Mouse (Mus musculus) c-Kit-positive CD71-negative TER-119-negative erythroid progenitor cells, embryonic 14.5 days (primary cell): Measurements from ENCODE around the gene 6330403K07Rik.

Experiments used
- DNase-seq: peaks from one replicate; pipeline ENCODE4 v3.0.0-alpha.2; 2013; ENCODE audit warnings: low read depth

Gene 6330403K07Rik

DNA sequence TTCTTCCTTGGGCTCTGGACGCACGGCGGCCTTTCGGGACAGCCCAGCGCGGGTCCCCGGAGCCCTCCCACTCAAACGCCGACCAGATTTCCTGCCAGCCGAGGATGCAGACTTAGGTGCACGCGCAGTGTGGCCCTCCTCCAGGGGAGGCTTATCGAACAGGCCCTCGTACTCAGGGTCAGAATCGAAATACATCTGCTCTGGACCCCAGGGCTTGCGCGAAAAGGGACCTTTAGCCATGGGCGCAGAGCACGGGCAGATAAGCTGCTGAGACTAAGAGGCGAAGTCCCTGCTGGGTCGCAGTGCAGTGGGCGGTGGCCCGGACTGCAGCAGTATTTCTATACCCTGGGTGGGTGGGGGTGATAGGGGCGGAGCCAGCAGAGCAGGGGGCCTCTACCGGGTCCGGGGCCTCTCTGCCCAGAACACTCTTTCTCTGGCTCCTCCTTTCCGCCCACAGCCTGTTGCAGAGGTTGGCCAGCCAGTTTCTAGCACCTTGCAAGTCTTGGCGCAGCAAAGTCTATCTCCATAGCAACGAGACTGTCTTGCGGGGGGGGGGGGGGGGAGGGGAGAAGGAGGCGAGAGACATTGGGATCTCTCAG, at the start of gene 6330403K07Rik:
6330403K07Rik (minus strand) TSS at position 351 of the 599 bp plus-strand sequence.
- DNase-seq = no peak

DNA sequence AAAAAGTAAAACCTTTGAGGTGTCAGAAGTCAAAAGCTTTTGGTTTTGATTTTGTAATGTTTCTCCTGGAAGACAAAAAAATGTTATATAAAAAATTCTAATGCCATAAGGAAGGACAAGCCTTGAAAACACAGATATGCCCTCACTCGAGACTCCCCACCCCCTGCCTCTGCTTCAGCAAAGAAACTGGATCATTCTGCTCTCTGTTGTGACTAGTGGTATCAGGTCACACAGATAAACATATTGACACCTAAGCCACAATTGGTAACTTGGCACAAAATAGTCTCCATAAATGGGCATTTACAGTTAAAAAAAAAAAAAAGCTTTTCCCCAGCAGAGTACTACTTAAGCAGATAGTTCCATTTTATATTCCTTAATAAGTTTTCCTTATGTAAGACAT, 43.0 kb upstream of the 6330403K07Rik start:
- no peak for DNase-seq

DNA sequence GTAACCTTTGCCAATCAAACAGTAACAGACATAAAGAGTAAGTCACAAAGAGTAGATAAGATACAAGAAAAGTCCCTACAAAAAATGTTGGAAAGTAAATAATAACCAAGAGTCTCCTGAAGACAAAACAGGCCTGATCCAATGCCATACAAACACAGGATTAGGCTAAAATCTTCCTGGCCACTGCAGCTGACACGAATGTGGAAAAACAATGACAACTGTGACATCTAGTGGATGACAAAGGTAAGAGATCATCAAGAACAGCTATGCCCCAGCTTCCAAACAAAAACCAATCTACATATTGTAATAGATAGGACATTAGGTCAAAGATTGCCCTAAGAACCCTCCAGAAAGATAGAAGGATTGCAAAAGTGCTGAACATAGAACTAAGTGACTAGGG, 19.2 kb upstream of the 6330403K07Rik start:
- no peak for DNase-seq

DNA sequence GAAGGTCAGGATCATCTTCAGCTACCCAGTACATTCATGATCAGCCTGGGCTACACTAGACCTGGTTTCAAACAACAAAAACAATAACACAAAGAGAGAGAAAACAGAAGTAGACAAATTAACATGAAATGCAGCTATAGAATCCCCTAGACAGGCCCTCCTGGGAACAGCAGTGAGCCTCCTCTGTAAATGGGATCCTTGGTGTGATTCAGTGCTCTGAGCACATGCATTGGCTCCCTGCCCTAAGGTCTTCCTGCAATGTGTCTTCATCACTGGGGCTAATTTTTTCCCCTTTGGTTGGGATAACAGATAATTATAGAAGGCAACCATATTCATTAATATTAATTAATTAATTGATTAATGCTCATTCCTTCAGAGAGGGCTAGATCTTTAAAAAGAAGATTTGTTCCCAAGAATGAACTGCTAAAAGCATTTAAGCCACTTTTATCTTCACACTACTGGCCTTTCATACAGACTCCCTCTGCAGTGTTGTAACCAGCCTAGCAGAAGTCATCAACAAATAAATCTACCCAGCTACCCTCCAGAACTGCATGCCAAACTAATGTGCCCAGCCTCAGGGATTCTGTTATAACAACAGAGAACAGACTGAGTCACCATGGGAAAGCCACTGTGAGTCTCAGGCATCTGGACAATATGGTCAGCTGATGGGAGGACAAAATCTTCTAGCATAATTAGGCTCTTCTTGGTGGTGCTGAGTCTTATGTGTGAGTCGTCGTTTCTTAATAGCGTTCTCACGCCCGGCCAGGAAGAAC, 6.4 kb upstream of the 6330403K07Rik start:
- DNase-seq = no peak

DNA sequence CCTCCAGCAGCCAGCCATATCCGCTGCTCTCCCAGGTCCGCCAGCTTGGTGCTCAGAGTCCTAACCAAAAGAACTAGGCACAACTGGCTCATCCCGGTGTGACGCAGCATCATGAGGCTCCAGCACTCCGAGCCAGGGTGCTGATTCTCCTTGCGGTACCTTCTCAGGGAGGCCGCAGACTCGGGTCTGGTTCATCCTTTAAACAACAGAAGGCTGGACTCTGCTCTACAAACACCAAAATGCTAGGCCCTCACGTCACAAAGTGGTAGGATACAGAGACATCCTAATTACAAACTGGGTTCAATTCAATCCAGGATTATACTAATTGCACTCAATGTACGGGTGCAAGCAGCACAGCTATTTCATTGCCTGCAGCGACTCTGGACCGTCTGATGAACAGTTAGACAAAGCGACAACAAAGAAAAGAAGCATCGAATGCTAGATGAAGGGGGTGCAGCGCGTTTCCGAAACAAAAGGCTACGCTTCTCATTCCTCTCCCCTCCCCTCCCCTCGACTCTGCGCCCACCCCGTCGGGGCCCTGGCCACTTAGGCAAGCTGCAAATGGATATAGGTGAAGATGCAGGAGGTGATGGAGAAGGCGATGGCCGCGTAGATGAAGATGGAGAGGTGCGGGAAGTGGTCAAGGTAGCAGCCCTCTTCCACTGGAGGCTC, 686 bp downstream of the 6330403K07Rik start:
- DNase-seq = no peak

DNA sequence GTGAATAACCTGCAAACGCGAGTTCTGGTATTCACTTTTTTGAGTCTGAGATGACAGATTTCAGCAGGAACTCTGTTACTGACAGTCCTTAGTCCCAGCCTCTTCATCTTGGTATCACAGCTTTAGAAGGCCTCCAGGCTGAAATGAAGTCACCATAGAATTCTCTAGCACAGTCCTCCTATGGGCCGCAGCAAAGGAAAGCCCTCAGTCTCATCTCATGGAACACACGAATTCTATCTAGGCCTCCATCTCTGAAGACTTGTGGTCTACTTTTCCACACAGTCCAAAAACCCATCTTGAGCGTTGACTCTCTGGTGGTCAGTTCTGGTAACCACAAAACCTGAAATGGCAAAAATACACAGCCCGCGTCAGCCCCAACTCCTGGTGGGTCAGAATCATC, 1.2 kb downstream of the 6330403K07Rik start:
- no peak for DNase-seq

DNA sequence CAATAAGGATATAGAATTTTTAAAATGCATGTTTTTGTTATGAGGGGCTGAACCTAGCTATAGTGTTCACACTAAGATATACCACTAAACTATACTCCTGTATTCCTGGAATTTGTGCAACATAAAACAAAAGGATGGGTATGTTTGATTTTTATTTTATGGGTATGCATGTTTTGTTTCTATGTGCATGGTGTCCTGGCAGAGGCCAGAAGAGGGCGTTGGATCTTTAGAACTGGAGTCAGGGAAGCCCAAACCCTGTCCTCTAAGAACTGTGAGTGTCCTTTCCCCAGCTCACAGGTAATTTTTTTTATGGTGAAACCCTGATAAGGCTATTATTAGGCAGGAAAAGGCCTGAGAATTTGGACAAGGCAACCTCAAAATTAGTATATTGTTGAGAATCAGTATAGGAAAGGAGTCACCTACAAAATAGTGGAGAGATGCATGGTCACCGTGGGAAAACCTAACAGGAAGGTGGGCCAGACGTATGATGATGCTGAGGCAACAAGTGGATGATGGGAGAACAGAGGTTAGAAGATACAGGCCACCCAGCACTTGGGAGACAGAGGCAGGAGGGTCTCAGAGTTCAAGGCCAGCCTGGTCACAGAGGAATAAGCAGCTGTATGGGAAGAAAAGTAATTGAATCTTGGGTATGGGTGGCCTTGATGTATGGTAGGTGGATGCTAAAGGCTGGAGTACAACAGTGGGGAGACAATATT, 3.8 kb downstream of the 6330403K07Rik start:
- DNase-seq = no peak

DNA sequence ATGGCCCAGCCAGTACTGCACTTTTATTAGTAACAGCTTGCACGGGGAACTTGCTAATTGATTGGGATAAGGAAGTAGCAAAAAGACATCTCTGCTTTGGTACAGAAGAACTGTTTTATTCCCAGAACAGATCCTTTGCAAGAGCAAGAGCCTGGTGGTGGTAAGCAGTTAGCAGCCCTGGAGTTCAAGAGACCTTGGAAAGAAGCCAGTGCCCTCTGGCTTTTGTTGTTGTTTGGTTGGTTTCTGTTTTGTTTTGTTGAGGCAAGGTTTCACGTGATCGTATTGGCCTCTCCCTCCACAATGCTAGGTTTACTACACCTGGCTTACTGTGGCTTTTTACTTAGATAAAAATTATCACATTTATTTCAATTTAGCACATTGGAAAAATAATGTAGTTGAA, 5.0 kb downstream of the 6330403K07Rik start:
- no peak for DNase-seq

DNA sequence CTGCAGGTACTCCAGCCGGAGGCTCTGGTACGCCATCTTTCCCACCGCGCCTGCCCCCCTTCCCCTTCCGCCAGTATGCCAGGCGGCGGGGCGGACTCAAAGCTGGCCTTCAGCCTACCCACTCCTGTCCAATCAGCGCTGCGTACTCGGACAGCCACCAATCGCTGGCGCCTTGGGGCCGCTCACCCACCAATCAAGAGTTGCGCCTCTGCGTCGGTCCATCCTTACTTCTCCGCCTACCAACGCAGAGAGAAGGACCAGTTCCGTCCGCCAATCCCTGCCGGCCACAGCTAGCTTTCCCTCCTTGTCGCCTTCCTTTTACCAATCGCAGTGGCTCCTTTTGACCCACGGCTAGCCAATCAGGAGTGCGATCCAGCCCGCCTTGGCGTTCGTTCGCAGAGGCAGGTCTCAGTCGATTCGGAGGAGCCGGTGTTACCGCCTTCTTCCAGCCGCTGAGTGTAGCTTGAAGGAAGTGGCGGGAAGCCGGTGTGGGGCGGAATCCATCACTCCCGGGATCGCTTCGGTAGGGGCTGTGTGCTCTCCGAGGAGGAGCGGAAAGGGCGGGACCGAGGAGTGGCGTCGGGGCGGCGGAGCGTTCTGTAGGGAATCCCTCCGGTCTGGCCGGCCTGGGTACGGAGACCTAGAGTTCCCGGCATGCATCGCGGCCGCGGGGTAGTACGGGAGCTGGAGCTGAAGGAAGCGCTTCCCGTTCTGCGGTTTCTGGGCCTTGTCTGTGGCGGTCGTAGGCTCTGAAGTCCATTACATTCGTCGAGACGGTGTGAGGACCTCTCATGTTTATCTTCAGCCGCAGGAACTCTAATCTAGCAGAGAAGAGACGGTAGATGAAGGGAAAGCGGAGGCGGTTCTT, 13.9 kb downstream of the 6330403K07Rik start, which contains the start of the genes Mis12 and Derl2:
Mis12 (plus strand) TSS at position 411 of the 868 bp plus-strand sequence.
Derl2 (minus strand) TSS at position 641 of the 868 bp plus-strand sequence.
- peak; percentile 94 for DNase-seq

DNA sequence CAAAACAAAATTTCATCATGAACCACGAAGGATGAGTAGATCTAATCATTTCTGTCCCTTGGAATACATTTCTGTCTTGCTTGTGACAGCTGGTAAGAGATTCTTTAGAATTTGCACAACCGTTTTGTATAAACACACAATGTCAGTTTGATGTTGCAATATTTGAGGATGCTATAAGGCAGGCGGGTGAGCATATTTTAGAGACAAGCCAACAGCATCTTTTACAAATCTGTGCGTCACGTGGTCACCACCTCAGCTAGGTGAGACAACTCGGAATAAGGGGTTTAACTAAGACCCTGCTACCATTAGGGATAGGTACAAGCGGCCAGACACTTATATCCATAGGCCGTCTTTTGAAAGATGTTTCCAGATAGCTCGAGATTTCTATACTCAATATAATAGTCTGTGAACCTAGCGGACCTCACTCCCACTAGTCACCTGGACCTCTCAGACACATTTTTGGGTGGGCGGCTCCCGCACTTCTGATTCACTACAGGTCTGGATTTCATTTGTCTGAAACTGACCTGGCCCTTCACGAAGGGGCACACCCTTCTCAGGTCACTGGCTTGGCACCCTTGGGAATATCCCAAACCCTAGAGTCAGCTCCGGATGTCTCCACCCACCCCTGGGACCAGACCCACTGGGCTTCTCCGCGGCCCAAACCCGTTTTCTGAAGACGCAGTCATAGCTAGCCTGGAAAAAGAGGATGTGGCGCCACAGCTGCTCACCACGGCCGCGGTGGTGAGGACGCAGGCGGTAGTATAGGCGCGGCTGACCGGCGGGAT, 14.7 kb downstream of the 6330403K07Rik start:
- DNase-seq = no peak

DNA sequence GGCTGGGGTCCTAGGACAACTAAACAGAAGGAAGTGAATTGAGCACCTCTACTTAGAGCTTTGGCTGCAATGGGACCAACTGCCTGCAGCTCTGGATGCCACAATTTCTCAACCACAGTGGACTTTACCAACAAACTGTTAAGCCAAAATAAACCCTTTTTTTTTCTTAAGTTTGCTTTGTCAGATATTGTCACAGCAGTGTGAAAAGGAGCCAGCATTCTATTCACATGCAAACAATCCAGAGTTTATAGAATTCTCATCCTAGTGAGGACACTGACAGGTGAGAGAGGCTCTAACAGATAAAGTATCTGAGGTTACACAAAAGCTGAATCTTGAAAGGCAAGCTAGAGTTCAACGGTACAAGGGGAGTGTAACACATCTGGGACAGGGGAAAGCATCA, 16.3 kb downstream of the 6330403K07Rik start:
- no peak for DNase-seq

DNA sequence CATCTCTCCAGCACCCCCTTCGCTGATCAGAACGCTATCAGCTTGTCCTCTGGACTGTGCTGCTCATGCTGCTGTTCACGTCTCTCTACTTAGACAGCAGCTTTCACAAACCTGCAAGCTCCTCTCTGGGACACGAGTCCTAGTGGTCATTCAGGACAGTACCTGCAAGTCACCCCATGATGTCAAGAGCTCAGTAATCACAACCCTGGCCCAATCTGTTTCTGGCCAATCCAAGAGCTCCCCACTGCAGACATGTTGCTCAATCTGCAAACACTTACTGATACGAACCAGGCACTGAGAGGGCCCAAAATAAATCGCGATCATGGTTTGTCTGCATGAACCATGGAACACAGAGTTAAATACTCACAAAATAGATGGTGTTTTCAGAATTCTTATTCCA, 20.6 kb downstream of the 6330403K07Rik start:
- DNase-seq = no peak

DNA sequence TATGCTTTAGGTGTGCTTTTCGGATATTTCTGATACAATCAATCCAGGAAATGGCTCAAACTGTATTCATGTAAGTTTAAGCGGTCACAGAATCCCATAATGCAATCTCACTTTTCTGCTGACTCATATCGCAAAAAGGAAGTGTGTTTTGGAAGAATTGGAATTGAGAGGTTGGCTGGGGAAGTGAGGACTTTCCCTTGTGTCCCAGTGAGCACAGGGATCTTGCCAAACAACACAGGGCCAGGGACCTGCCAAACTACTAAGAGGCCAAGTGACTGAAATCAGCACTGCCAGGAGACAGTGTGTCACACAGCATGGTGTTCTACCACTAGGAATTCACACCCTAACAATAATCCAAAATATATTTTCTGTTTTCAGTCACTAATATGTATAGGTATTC, 25.0 kb downstream of the 6330403K07Rik start:
- no peak for DNase-seq

DNA sequence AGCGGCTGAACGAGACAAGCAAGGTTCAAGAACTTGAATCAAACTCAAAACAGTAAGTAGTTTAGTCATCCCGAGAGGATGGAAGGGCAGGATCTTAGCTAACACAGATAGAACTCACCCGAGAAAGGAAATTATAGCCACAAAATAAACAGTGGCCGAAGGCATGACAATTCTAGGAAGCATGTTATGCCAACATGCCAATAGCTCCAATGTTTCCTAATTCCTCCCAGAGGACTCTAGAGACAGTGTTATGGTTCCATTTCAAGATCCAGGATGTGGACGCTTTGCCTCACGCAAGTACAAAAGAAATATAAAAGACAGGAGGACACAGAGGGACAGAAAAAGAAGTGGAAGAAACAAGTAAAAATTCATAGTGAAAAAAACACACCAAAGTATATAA, 25.5 kb downstream of the 6330403K07Rik start:
- no peak for DNase-seq

DNA sequence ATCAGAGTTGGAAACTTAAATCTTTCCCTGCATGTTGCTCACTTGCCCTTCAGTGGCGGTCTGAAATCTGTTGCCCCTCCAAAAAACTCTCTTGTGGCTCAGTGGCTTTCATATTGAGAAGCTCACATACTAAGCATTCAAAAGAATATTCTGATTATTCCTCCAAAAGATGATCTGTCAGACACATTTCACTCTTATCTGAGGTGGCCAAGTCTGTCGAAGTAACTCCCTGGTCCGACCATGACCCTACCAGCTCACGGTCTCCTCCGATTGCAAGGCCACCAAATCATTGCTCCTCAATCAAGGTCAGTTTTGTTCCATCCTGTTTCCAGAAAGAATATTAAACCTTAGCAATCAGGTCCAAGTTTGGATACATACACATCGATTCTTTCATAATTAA, 26.3 kb downstream of the 6330403K07Rik start:
- no peak for DNase-seq

DNA sequence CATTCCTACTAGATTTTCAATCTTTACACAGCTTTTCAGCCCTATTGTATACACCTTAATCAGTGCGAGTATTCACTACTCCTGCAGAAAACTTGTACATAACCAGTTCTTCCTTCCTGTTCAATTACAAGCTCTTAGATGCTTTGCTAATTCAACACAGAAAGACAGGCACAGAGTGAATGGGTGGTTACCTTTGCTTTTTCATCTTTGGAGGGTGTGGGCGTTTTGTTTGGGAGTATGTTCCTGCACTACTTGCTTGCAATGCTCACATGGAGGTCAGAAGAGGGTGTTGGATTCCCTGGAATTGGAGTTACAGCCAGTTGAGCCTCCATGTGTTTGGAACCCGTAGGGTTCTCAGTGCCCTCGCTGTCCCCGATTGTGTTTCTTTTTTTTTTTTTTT, 28.3 kb downstream of the 6330403K07Rik start:
- no peak for DNase-seq

DNA sequence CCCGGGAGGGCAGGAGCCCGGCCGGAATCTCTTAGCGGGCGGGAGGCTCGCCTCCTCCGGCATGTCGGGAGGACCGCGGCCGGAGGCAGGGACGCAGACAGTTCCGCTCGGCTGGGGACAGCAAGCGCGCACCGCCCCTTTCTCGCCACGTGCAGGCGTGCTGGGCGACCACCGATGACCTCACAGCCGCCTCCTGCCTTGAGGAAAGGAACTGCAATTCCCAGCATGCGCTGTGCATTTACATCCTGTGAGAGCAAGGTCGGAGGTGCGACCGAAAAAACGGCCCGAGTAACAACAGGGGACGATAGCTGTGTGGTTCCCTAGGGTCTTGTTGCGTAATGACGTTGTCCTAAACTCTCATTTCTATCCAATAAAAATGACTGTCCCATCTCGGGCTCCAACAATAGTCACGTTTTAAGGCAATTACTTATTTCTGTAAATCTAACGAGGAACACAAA, 29.0 kb downstream of the 6330403K07Rik start, which contains the start of gene Dhx33:
Dhx33 (minus strand) TSS at position 122 of the 458 bp plus-strand sequence.
- DNase-seq = peak; percentile 96

DNA sequence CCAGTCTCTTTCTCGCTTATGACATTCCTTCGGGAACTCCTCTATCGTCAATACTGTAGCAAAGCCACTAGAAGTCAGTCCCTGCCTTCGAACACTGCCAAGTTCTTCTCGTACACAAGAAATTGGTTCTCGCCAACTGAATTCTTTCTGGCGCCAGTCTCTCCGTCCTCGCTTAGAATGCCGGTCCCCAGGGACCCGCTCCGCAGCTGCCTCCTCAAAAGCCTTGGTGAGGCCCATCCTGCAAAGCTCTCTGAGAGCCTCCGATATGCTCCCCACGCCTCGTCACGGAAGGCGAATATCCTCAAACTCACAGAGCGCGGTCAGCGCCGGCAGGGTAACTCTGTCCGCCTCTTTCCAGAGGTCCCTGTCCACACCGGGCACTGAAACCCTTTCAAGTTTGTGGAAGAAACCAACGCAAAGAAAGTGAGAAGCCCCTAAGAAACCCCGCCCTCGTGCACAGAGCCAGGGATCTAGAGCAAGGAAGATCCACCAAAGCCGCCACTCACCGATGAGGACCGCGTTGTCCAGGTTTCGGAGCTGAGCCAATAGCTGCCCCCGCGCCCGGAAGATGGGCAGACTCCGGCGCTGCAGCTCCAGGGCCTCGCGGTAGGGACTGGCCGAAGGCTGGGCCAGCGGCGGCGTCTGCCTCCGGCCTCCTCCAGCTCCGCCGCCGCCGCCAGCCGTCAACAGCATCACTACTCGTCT, 29.6 kb downstream of the 6330403K07Rik start:
- peak; percentile 45 for DNase-seq

DNA sequence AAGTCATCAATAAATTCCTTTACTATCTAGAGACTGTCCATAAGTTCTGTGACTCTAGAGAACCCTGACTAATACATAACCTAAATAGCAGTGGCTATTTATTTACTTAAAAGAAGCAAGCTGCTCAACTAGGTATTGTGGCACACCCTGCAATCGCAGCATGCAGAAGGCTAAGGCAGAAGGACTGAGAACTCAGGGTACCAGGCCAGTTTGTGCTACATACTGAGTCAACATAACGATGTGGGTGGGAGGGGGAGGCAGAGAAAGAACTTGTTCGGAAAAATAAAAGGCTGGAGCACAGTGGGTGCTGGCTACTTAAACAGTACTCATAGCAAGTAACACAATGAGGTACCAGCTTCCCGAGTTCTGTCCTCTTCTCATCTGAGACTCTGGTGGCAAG, 32.1 kb downstream of the 6330403K07Rik start:
- no peak for DNase-seq
